Mouse (Mus musculus) C2C12 (cell line): ENCODE measurements around the gene Traf2. TPM values are rescaled to one million over a fixed set of nuclear protein-coding genes. Genes with fewer than 3 reads are reported as not detected.

Experiments used
- H3K27me3 ChIP-seq: one replicate; pipeline ENCODE4 v1.6.1; 2011; ENCODE audit not compliant: control insufficient read depth, insufficient read depth, insufficient read length
- H3K36me3 ChIP-seq: one replicate; pipeline ENCODE4 v1.6.1; 2011; ENCODE audit not compliant: control insufficient read depth, insufficient read depth
- H3K4me3 ChIP-seq: one replicate; pipeline ENCODE4 v1.5.1; 2011; ENCODE audit warnings: mild to moderate bottlenecking, control low read depth; ENCODE audit not compliant: poor library complexity, insufficient read depth, severe bottlenecking
- H3K79me2 ChIP-seq: one replicate; pipeline ENCODE4 v1.6.1; 2011; ENCODE audit not compliant: control insufficient read depth, insufficient read depth
- H3K79me3 ChIP-seq: one replicate; pipeline ENCODE4 v1.6.1; 2011; ENCODE audit warnings: low read depth, control low read depth
- H3ac ChIP-seq: one replicate; pipeline ENCODE3; 2011; ENCODE audit warnings: low read depth; ENCODE audit not compliant: control insufficient read depth, insufficient read length
- CEBPB ChIP-seq: IDR thresholded peaks from one replicate; pipeline ENCODE4 v1.6.1; 2011; ENCODE audit warnings: low read depth, mild to moderate bottlenecking, control low read depth, moderate library complexity
- CTCF ChIP-seq: IDR thresholded peaks from one replicate; pipeline ENCODE4 v1.5.1; 2011; ENCODE audit not compliant: control insufficient read depth, insufficient read depth, insufficient read length
- FOSL1 ChIP-seq: IDR thresholded peaks from one replicate; pipeline ENCODE4 v1.8.0; 2011; ENCODE audit warnings: mild to moderate bottlenecking, low read length; ENCODE audit not compliant: poor library complexity, insufficient read depth, severe bottlenecking
- MAX ChIP-seq: IDR thresholded peaks from one replicate; pipeline ENCODE4 v1.6.1; 2011; ENCODE audit warnings: mild to moderate bottlenecking, control low read depth
- MYOD1 ChIP-seq: IDR thresholded peaks from one replicate; pipeline ENCODE4 v1.6.1; 2011; ENCODE audit warnings: low read depth; ENCODE audit not compliant: control insufficient read depth, insufficient read length
- MYOG ChIP-seq: IDR thresholded peaks from one replicate; pipeline ENCODE4 v1.6.1; 2011; ENCODE audit not compliant: control insufficient read depth, insufficient read length; ENCODE audit errors: extremely low read depth
- USF1 ChIP-seq: IDR thresholded peaks from one replicate; pipeline ENCODE4 v1.6.1; 2011; ENCODE audit warnings: low read depth, mild to moderate bottlenecking, control low read depth, moderate library complexity
- long read RNA-seq, 2 experiments: library from polyadenylated mRNA; unstranded; transcript quantifications; one replicate each; pipeline ENCODE4 v2.0.0; 2019 to 2020
- polyA plus RNA-seq: library from polyadenylated mRNA; unstranded; fragments of >200 nt; fragmentation: generic; extraction: Trizol; gene quantifications from one replicate; pipeline ENCODE4 v1.2.1, GENCODE M21; 2012; ENCODE audit warnings: missing spikeins

Traf2 gene
- polyA plus RNA-seq: 28.8 TPM
- long read RNA-seq, experiment 1, transcript Traf2-201 (11 exons, 3,044 nt): major isoform, 20 of 41 reads
- long read RNA-seq, experiment 1, partial matches to known transcripts: 18 of 41 reads
- long read RNA-seq, experiment 1, other reads (novel, unspliced or antisense): 2 of 41 reads
- long read RNA-seq, experiment 2, transcript Traf2-201 (11 exons, 3,044 nt): major isoform, 278 of 389 reads
- long read RNA-seq, experiment 2, transcript Traf2-202 (11 exons, 2,151 nt): minor isoform, 34 of 389 reads
- long read RNA-seq, experiment 2, partial matches to known transcripts: 44 of 389 reads
- long read RNA-seq, experiment 2, other reads (novel, unspliced or antisense): 33 of 389 reads

DNA sequence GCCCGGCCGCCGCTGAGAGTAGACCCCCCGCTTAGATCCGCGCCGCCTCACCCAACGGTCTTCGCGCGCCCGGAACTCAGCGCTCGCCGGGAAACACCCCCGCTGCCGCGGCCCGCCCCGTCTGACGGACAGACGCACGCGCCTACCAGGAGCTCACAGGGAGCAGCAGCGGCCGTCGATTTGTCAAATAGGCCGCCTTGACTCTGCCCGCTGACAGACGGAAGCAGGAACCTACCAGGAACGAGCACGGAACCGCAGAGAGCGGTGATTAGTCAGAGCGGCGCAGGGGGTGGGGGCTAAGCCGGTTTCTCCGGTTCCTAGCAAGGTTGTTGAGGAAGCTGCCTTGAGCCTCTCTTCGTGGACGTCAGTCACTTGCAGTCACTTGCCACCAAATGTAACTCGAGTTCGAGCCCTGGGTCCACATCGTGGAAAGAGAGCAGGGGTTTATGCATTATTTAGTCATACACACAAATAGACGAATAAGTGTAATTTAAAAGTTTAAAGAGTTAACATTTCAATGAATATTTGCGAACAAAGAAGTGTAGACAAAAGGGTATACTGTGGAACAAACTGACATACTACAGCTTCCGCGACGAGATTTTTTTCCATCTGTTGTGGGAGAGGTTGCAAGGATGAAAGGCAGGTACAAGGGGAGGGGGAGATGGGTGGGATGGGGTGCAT lies at the start of gene Traf2:
Gene Traf2, minus strand, starts transcription at position 130 of the 681 bp plus-strand sequence.
- Histone ChIP-seq H3K36me3 (peaks cover 15% of the 10 kb centered on the region), H3K79me2 (peaks cover 46% of the 10 kb centered on the region), H3K4me3 (peak within 1 kb of the TSS; percentile 87), H3K79me3 (peaks cover 45% of the 10 kb centered on the region), H3K27me3 (no peaks in the 10 kb centered on the region), H3ac (peak within 1 kb of the TSS; percentile 50)
- TF ChIP-seq MYOD1: no peak
- no peak for TF ChIP-seq MAX
- no peak for TF ChIP-seq USF1
- no peak for TF ChIP-seq FOSL1
- TF ChIP-seq MYOG: no peak

DNA sequence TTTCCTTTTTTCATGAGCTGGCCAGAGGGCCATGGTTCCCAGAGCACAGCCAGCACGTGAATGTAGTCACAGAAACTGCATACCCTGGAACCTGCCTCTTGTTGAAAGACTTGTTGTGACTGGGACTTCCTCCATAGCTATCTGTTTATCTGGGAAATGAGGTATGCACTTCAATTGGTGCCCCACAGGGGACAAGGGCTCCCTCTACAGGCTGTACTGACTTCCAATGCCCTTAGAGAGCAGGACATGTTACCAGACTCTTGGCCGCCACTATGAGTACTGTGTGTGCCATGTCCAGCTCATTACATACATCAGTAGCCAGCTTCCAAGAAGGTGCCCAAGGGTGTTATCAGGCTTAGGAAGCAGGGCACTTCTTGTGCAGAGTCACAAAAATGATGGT lies 45.1 kb upstream of the Traf2 start:
- Histone ChIP-seq H3K4me3 (no peak overlapping the region), H3K36me3 (peaks cover 84% of the 10 kb centered on the region)

DNA sequence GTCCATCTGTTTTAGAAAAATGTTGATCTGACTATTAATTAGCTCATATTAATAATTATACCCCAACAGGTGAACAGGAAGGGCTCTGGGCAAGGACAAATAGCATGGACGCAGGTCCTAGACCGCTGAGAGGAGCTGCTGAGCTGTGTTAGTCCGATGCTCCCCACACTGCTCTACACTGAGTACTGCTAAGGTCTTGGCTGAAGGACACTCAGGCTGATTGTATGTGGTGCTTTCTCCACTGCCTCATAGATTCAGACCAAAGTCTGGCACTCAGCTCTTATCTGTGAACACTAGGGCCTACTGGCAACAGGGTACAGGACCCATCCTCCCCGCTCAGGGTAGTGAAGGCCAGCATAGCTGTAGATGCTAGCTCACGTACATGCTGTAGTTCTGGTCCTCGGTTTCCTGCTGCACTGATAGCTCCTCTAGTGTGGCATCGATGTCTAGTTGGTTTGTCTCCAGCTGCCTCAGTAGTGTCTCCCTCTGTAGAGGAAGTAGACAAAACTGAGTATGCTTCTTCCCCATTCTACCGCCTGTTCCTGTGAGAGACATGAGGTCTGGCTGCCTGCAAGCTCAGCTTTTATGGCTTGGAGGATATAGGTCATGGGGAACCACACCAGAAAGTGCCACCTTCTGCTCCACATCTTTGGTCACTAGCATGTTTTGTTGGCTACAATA lies 41.6 kb upstream of the Traf2 start:
- Histone ChIP-seq H3ac (no peak overlapping the region), H3K36me3 (peaks cover 83% of the 10 kb centered on the region), H3K27me3 (no peaks in the 10 kb centered on the region), H3K79me3 (no peaks in the 10 kb centered on the region), H3K4me3 (no peak overlapping the region), H3K79me2 (no peaks in the 10 kb centered on the region)
- TF ChIP-seq CEBPB: no peak
- no peak for TF ChIP-seq MYOD1
- TF ChIP-seq MYOG: no peak

More for the DNA sequence above, 45.1 kb upstream of the Traf2 start:
- Histone ChIP-seq H3K79me3 (no peaks in the 10 kb centered on the region), H3ac (no peak overlapping the region), H3K79me2 (no peaks in the 10 kb centered on the region), H3K27me3 (no peaks in the 10 kb centered on the region)
- TF ChIP-seq CTCF (peak; percentile 14), USF1 (no peak), CEBPB (no peak), MAX (no peak)

DNA sequence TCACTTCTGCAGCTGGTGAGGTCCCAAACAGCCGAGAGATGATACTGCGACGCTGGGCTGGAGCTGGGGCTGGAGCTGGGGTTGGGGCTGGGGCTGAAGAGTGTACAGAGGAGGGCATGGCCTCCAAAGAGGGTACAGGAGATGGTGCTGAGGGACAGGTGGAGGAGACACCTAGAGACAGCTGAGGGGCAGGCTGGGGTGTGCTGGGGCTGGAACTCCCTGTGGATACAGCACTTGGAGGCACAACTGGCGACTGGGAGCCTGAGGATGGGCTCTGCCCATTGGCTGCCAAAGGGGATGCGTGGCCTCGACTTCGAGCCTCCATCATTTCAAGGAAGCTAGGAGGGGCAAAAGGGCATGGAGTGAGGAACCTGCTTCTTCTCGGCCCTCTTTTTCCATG lies 40.5 kb upstream of the Traf2 start:
- Histone ChIP-seq H3K36me3 (peaks cover 80% of the 10 kb centered on the region), H3K4me3 (no peak overlapping the region)
- TF ChIP-seq FOSL1 (no peak), CTCF (no peak), MYOD1 (no peak), MYOG (no peak), CEBPB (no peak), USF1 (no peak), MAX (no peak)

DNA sequence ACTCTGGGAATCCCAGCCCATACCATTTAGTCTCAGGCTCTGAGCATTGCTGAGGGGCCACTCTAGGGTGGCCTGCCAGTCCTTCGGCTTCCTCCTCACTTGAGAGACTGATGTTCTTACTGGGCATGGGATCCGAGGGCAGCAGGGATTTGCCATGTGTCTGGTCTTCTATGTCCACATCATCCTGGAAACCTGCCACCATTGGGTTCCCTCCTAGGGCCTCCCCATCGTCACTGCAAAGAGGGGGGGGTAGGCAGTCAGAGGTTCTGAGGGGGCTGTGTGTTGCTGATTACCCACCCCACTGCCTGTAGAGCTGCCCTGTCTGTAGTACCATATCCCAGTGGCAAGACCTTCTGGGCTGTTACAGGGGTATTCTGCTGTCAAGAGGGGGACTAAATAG lies 38.9 kb upstream of the Traf2 start:
- no peaks in the 10 kb centered on the region for H3K79me2 ChIP-seq
- peaks cover 66% of the 10 kb centered on the region for H3K36me3 ChIP-seq
- H3K79me3 ChIP-seq: no peaks in the 10 kb centered on the region
- TF ChIP-seq MYOD1 (no peak), MAX (no peak), CTCF (no peak), MYOG (no peak), USF1 (no peak)
- no peak overlapping the region for H3K4me3 ChIP-seq
- no peaks in the 10 kb centered on the region for H3K27me3 ChIP-seq
- no peak overlapping the region for H3ac ChIP-seq

More for the DNA sequence above, 40.5 kb upstream of the Traf2 start:
- no peaks in the 10 kb centered on the region for H3K79me3 ChIP-seq
- H3K27me3 ChIP-seq: no peaks in the 10 kb centered on the region
- H3K79me2 ChIP-seq: no peaks in the 10 kb centered on the region
- no peak overlapping the region for H3ac ChIP-seq

DNA sequence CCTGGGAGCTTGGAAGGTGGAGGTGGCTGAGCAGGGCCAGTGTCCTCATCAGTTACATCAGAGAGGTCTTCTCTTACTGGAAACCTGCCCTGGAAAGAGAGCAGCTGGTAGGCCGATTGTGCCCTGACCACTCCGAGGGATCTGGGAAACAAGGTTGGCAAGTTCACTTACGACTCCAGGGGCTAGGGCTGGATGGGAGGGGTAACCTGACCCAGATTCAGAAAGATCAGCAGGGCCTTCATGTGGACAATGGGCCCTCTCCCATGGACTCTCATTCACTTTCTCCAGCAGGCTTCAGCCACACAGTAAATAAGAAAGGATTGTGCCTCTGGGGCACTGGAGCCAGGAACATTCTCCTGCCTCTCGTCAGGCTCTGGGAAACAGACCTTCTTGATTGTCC lies 38.1 kb upstream of the Traf2 start:
- H3K79me2 ChIP-seq: no peaks in the 10 kb centered on the region
- no peaks in the 10 kb centered on the region for H3K79me3 ChIP-seq
- H3ac ChIP-seq: no peak overlapping the region
- H3K27me3 ChIP-seq: no peaks in the 10 kb centered on the region
- peaks cover 59% of the 10 kb centered on the region for H3K36me3 ChIP-seq
- H3K4me3 ChIP-seq: no peak overlapping the region
- TF ChIP-seq MYOD1 (no peak), MYOG (no peak), CTCF (no peak), USF1 (no peak), FOSL1 (no peak), MAX (no peak), CEBPB (no peak)
